Mouse (Mus musculus): ENCODE results near the gene Capg.

- TF ChIP-seq GATA1 (IDR thresholded peaks at IDR 0.05; ENCODE audit: low read length), result no peak
- no peak for TF ChIP-seq TAL1 (IDR thresholded peaks at IDR 0.05; ENCODE audit: low read length)
Observed at GRCm38 (mm10) chr6:72608662-72609184, 64.5 kb downstream of the Capg start.
